Mouse (Mus musculus): ENCODE data around the gene Irf7.

DNA sequence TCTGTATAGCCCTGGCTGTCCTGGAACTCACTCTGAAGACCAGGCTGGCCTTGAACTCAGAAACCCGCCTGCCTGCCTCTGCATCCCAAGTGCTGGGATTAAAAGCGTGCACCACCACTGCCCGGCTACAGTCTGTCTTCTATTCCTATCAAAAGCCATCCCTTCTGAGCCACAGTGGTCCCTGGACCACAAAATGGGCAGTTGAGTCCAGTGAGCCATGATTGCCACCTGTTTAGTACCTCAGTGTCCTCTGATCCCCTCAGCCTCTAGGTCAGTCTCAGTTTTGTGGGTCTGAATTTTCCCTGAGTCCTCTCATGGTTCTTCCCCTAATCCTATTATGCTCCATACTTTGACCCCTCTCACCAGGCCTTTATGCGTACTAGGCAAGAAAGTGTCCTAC, 38.5 kb downstream of the Irf7 start:
- no peak for TF ChIP-seq POLR2A (IDR thresholded peaks at IDR 0.05; ENCODE audit: borderline replicate concordance, control insufficient read depth, low read depth, low read length)
- TF ChIP-seq CTCF (IDR thresholded peaks at IDR 0.05; ENCODE audit: control insufficient read depth, insufficient read depth, low read length), result no peak

All from bone marrow, adult 2 months (tissue).